Mouse (Mus musculus) stomach, embryonic 16.5 days (tissue): ENCODE data around the gene Troap. TPM values are rescaled to one million over a fixed set of nuclear protein-coding genes. Genes with fewer than 3 reads are reported as not detected.

Experiments used
- ATAC-seq: fragments of 200-750 bp; cut with Nextera tagmentation; 2 replicates; pipeline ENCODE4 v1.8.0; 2017; ENCODE audit warnings: moderate number of reproducible peaks, moderate TSS enrichment; ENCODE audit not compliant: insufficient read depth, low FRiP score
- H3K27ac ChIP-seq: fragments of 300-500 bp; sonication (generic); 2 replicates; pipeline ENCODE4 v1.5.1; 2014; ENCODE audit warnings: low read length
- H3K27me3 ChIP-seq: fragments of 300-500 bp; sonication (generic); 2 replicates; pipeline ENCODE4 v1.6.1; 2014; ENCODE audit warnings: low read length, control low read depth, mixed read lengths; ENCODE audit not compliant: control insufficient read depth, insufficient read depth
- H3K36me3 ChIP-seq: fragments of 300-500 bp; sonication (generic); 2 replicates; pipeline ENCODE4 v1.6.1; 2014; ENCODE audit warnings: low read length; ENCODE audit not compliant: control insufficient read depth, insufficient read depth
- H3K4me1 ChIP-seq: fragments of 300-500 bp; sonication (generic); 2 replicates; pipeline ENCODE4 v1.6.1; 2014; ENCODE audit warnings: low read length, control low read depth, mixed read lengths; ENCODE audit not compliant: control insufficient read depth, insufficient read depth
- H3K4me2 ChIP-seq: fragments of 300-500 bp; sonication (generic); 2 replicates; pipeline ENCODE4 v1.6.1; 2014; ENCODE audit warnings: low read depth, low read length, mixed read lengths
- H3K4me3 ChIP-seq: fragments of 300-500 bp; sonication (generic); replicated peaks from 2 replicates; pipeline ENCODE4 v1.5.1; 2014; ENCODE audit warnings: mild to moderate bottlenecking, low read length
- H3K9ac ChIP-seq: fragments of 300-500 bp; sonication (generic); 2 replicates; pipeline ENCODE4 v1.6.1; 2014; ENCODE audit warnings: low read length
- H3K9me3 ChIP-seq: fragments of 300-500 bp; sonication (generic); replicated peaks from 2 replicates; pipeline ENCODE4 v1.6.1; 2016; ENCODE audit warnings: low read length, control low read depth; ENCODE audit not compliant: control insufficient read depth
- WGBS: fragments of 180-500 bp; shearing (Covaris S2); extraction: QIAGEN DNeasy Blood & Tissue Kit; methylation state at CpG from one replicate; pipeline ENCODE4 v1.1.7; 2014; 5-methylcytosine and 5-hydroxymethylcytosine counted together
- polyA plus RNA-seq: library from polyadenylated mRNA; unstranded; fragments of >200 nt; fragmentation: Nextera tagmentation; extraction: Ambion mirVana; gene quantifications from 2 replicates; pipeline ENCODE4 v1.2.1, GENCODE M21; 2015

Troap gene
- polyA plus RNA-seq, 1 experiment from 2014 or later, result 26.4 TPM

GRCm38 (mm10) chr15:99031388-99031675 lies 43.0 kb upstream of the Troap start:
- Histone ChIP-seq H3K9ac (peak overlapping the region; percentile 83), H3K4me2 (peak overlapping the region; percentile 92), H3K4me1 (peaks cover 24% of the 10 kb centered on the region), H3K9me3 (no peaks in the 10 kb centered on the region), H3K36me3 (0 out of 2 replicates have a peak, but pooled peaks cover 3% of the 10 kb centered on the region), H3K4me3 (peak overlapping the region; percentile 69), H3K27ac (peak overlapping the region; percentile 31; the same call in 1 of the 2 replicates), H3K27me3 (no peaks in the 10 kb centered on the region)
- WGBS, result 61% methylated on average over 4 of the region's 4 CpGs
- no peak for ATAC-seq

- Histone ChIP-seq H3K36me3 (0 out of 2 replicates have a peak, but pooled peaks cover 8% of the 10 kb centered on the region), H3K4me1 (peaks cover 24% of the 10 kb centered on the region), H3K27ac (no peak overlapping the region), H3K9ac (peak overlapping the region; percentile 57), H3K4me3 (peak overlapping the region; percentile 69), H3K27me3 (no peaks in the 10 kb centered on the region), H3K4me2 (peak overlapping the region; percentile 92), H3K9me3 (no peaks in the 10 kb centered on the region)
- no peak for ATAC-seq
- 58% methylated on average over 9 of the region's 9 CpGs for WGBS
Measured at GRCm38 (mm10) chr15:99032041-99032725, 42.2 kb upstream of the Troap start.

GRCm38 (mm10) chr15:99032726-99033250 lies 41.6 kb upstream of the Troap start:
- Histone ChIP-seq H3K4me1 (peaks cover 24% of the 10 kb centered on the region), H3K27me3 (no peaks in the 10 kb centered on the region), H3K4me3 (peak overlapping the region; percentile 69), H3K4me2 (peak overlapping the region; percentile 92), H3K36me3 (0 out of 2 replicates have a peak, but pooled peaks cover 8% of the 10 kb centered on the region), H3K27ac (peak overlapping the region; percentile 32; the same call in 1 of the 2 replicates), H3K9ac (0 out of 2 replicates have a peak overlapping the region, but pooled peaks have one; percentile 57), H3K9me3 (no peaks in the 10 kb centered on the region)
- no peak for ATAC-seq
- 50% methylated on average over 7 of the region's 7 CpGs for WGBS

- ATAC-seq, result no peak
- H3K4me1 ChIP-seq, result peaks cover 24% of the 10 kb centered on the region
- no peaks in the 10 kb centered on the region for H3K9me3 ChIP-seq
- no peaks in the 10 kb centered on the region for H3K27me3 ChIP-seq
- H3K4me2 ChIP-seq, result peak overlapping the region; percentile 92
- no peak overlapping the region for H3K27ac ChIP-seq
- no peak overlapping the region for H3K4me3 ChIP-seq
- 76% methylated on average over 7 of the region's 7 CpGs for WGBS
- 0 out of 2 replicates have a peak, but pooled peaks cover 11% of the 10 kb centered on the region for H3K36me3 ChIP-seq
- H3K9ac ChIP-seq, result no peak overlapping the region
Measured at GRCm38 (mm10) chr15:99033498-99034270, 40.7 kb upstream of the Troap start.

GRCm38 (mm10) chr15:99035431-99035830 lies 38.9 kb upstream of the Troap start:
- 85% methylated on average over 4 of the region's 4 CpGs for whole genome bisulfite sequencing
- no peak overlapping the region for H3K27ac ChIP-seq

GRCm38 (mm10) chr15:99036249-99036905 lies 38.0 kb upstream of the Troap start:
- Histone ChIP-seq H3K4me1 (peaks cover 26% of the 10 kb centered on the region), H3K9ac (no peak overlapping the region), H3K27ac (no peak overlapping the region), H3K36me3 (0 out of 2 replicates have a peak, but pooled peaks cover 14% of the 10 kb centered on the region), H3K4me3 (no peak overlapping the region), H3K27me3 (no peaks in the 10 kb centered on the region), H3K9me3 (no peaks in the 10 kb centered on the region), H3K4me2 (no peak overlapping the region)
- WGBS, result 92% methylated on average over 8 of the region's 8 CpGs
- no peak for ATAC-seq

More at GRCm38 (mm10) chr15:99035431-99035830, 38.9 kb upstream of the Troap start:
- H3K27me3 ChIP-seq, result no peaks in the 10 kb centered on the region
- H3K4me3 ChIP-seq, result no peak overlapping the region
- 0 out of 2 replicates have a peak, but pooled peaks cover 14% of the 10 kb centered on the region for H3K36me3 ChIP-seq
- H3K9me3 ChIP-seq, result no peaks in the 10 kb centered on the region
- peaks cover 21% of the 10 kb centered on the region for H3K4me1 ChIP-seq
- no peak overlapping the region for H3K4me2 ChIP-seq
- no peak for ATAC-seq
- H3K9ac ChIP-seq, result no peak overlapping the region

- 96% methylated on average over 1 of the region's 1 CpGs for WGBS
- H3K4me1 ChIP-seq, result peaks cover 10% of the 10 kb centered on the region
- H3K9ac ChIP-seq, result no peak overlapping the region
- H3K27ac ChIP-seq, result no peak overlapping the region
- H3K9me3 ChIP-seq, result no peaks in the 10 kb centered on the region
- no peaks in the 10 kb centered on the region for H3K27me3 ChIP-seq
- H3K4me3 ChIP-seq, result no peak overlapping the region
- H3K36me3 ChIP-seq, result 0 out of 2 replicates have a peak, but pooled peaks cover 14% of the 10 kb centered on the region
- H3K4me2 ChIP-seq, result no peak overlapping the region
- no peak for ATAC-seq
Measured at GRCm38 (mm10) chr15:99038025-99038424, 36.4 kb upstream of the Troap start.

- no peak for ATAC-seq
- H3K27ac ChIP-seq, result no peak overlapping the region
- H3K4me3 ChIP-seq, result no peak overlapping the region
- H3K27me3 ChIP-seq, result no peaks in the 10 kb centered on the region
- H3K4me2 ChIP-seq, result no peak overlapping the region
- peaks cover 6% of the 10 kb centered on the region for H3K4me1 ChIP-seq
- 0 out of 2 replicates have a peak, but pooled peaks cover 14% of the 10 kb centered on the region for H3K36me3 ChIP-seq
- H3K9ac ChIP-seq, result no peak overlapping the region
- no peaks in the 10 kb centered on the region for H3K9me3 ChIP-seq
- 91% methylated on average over 5 of the region's 5 CpGs for WGBS
Measured at GRCm38 (mm10) chr15:99038797-99039196, 35.6 kb upstream of the Troap start.
